ENCODE assay signal across 9 mouse cellular contexts in genomic region chr7:25283637-25284036, GRCm38 (mm10). TPM values are rescaled to one million over a fixed set of nuclear protein-coding genes. Genes with fewer than 3 reads are reported as not detected.
A peak's percentile ranks its signal among the peaks of the same experiment; 100 is the strongest.
DNase-seq lines count a peak whose midpoint lies in the region; ATAC-seq lines count a peak whose summit lies in the region.
"Had no signal": no experiment of that assay in that cellular context is flagged by ENCODE, and none has a peak within 500 bp of the region (broad histone marks: within the 10 kb centered on the region; RNA-seq: fewer than 3 reads in every experiment).

No protein-coding gene starts in this region.

- ATAC-seq in megakaryocyte, adult 5-6 weeks (ENCODE audit: poor library complexity, severe bottlenecking), result peak; percentile 20

- peak; percentile 29 for DNase-seq in adrenal gland, adult 2 months
- DNase-seq in adrenal gland, postnatal 36 days, result no peak
- peak; percentile 19 for DNase-seq in ovary, postnatal 36 days (ENCODE audit: low spot score)
- DNase-seq in ovary, adult 18-20 months (ENCODE audit: low spot score), result no peak
- DNase-seq in heart, postnatal 4 days, result peak; percentile 39
- no peak for DNase-seq in ovary, postnatal 14 days (ENCODE audit: low spot score)
- no peak for DNase-seq in layer of hippocampus, adult 9-11 months

RNA-seq across cellular contexts. Expression of gene Pafah1b3, which starts 14.1 kb away (rescaled TPM):
- total RNA-seq in adrenal gland, adult 2 months (2021), result 10 to 100 TPM; 33.4 to 33.8 TPM
- 29.4 and 35.9 TPM in 2 replicates for polyA plus RNA-seq in adrenal gland, adult 2 months (2012; rRNA removed)
- 10 to 100 TPM; 32.7 to 34.0 TPM for total RNA-seq in adrenal gland, postnatal 36 days (2021)
- 10 to 100 TPM; 37.5 to 38.4 TPM for total RNA-seq in heart, postnatal 4 days (2021)
- total RNA-seq in megakaryocyte, adult 5-6 weeks (2015), result 7.7 and 15.9 TPM in 2 replicates
- total RNA-seq in megakaryocyte, adult 5-6 weeks (2017), result 7.7 and 14.6 TPM in 2 replicates

RNA-seq across cellular contexts. Expression of gene Cic, which starts 16.1 kb away (rescaled TPM):
- total RNA-seq in adrenal gland, adult 2 months (2021), result 100 to 1,000 TPM; 102 to 108 TPM
- polyA plus RNA-seq in adrenal gland, adult 2 months (2012; rRNA removed), result 111 and 123 TPM in 2 replicates
- 100 to 1,000 TPM in 1 of 2 experiments, 10 to 100 TPM in 1; 94.8 to 116 TPM for total RNA-seq in adrenal gland, postnatal 36 days (2021)
- total RNA-seq in heart, postnatal 4 days (2021), result 100 to 1,000 TPM; 108 to 109 TPM
- 166 and 174 TPM in 2 replicates for total RNA-seq in megakaryocyte, adult 5-6 weeks (2015)
- total RNA-seq in megakaryocyte, adult 5-6 weeks (2017), result 55.5 and 84.2 TPM in 2 replicates

RNA-seq across cellular contexts. Expression of gene Prr19, which starts 17.6 kb away (rescaled TPM):
- not detected for total RNA-seq in adrenal gland, adult 2 months (2021)
- polyA plus RNA-seq in adrenal gland, adult 2 months (2012; rRNA removed), result not detected in 2 replicates
- not detected for total RNA-seq in adrenal gland, postnatal 36 days (2021)
- not detected for total RNA-seq in heart, postnatal 4 days (2021)
- total RNA-seq in megakaryocyte, adult 5-6 weeks (2015), result not detected in 2 replicates
- not detected in 2 replicates for total RNA-seq in megakaryocyte, adult 5-6 weeks (2017)
- total RNA-seq: hematopoietic stem cell, adult 5-6 weeks had no signal

RNA-seq across cellular contexts. Expression of gene Tmem145, which starts 22.3 kb away (rescaled TPM):
- total RNA-seq in adrenal gland, adult 2 months (2021), result 1 to 10 TPM; 1.9 to 2.2 TPM
- polyA plus RNA-seq in adrenal gland, adult 2 months (2012; rRNA removed), result 8.3 and 9.3 TPM in 2 replicates
- 1 to 10 TPM; 1.5 to 1.6 TPM for total RNA-seq in adrenal gland, postnatal 36 days (2021)
- not detected for total RNA-seq in heart, postnatal 4 days (2021)
- total RNA-seq in megakaryocyte, adult 5-6 weeks (2015), result not detected in 2 replicates
- not detected in 2 replicates for total RNA-seq in megakaryocyte, adult 5-6 weeks (2017)
- total RNA-seq: hematopoietic stem cell, adult 5-6 weeks had no signal

RNA-seq across cellular contexts. Expression of gene Erf, which starts 33.1 kb away (rescaled TPM):
- 10 to 100 TPM; 16.5 to 26.6 TPM for total RNA-seq in adrenal gland, adult 2 months (2021)
- 50.4 and 52.8 TPM in 2 replicates for polyA plus RNA-seq in adrenal gland, adult 2 months (2012; rRNA removed)
- total RNA-seq in adrenal gland, postnatal 36 days (2021), result 10 to 100 TPM; 25.4 to 40.9 TPM
- total RNA-seq in heart, postnatal 4 days (2021), result 10 to 100 TPM; 47.5 to 53.2 TPM
- total RNA-seq in megakaryocyte, adult 5-6 weeks (2015), result 4.9 and 6.5 TPM in 2 replicates
- 2.6 and 5.3 TPM in 2 replicates for total RNA-seq in megakaryocyte, adult 5-6 weeks (2017)

Comparison
In these comparisons a context has a peak if more than half of its experiments do, and no peak if none do; other contexts are left out.
1. DNase-seq: peak in adrenal gland, adult 2 months (single experiment), ovary, postnatal 36 days (single experiment) and heart, postnatal 4 days (single experiment); none in adrenal gland, postnatal 36 days (0 of 2), ovary, adult 18-20 months (single experiment), ovary, postnatal 14 days (single experiment) and layer of hippocampus, adult 9-11 months (single experiment).